Mouse (Mus musculus) kidney, embryonic 14.5 days (tissue): ENCODE measurements around the gene Dbndd2. TPM values are rescaled to one million over a fixed set of nuclear protein-coding genes. Genes with fewer than 3 reads are reported as not detected.

Experiments
- ATAC-seq: fragments of 200-750 bp; cut with Nextera tagmentation; 2 replicates; pipeline ENCODE4 v1.8.0; 2017; ENCODE audit warnings: moderate number of reproducible peaks, mild to moderate bottlenecking, moderate TSS enrichment, moderate library complexity; ENCODE audit not compliant: low FRiP score, low TSS enrichment
- H3K27ac ChIP-seq: fragments of 300-500 bp; sonication (generic); 2 replicates; pipeline ENCODE4 v1.5.1; 2014; ENCODE audit warnings: low read depth, mild to moderate bottlenecking, low read length, moderate library complexity, mixed read lengths
- H3K27me3 ChIP-seq: fragments of 300-500 bp; sonication (generic); 2 replicates; pipeline ENCODE4 v1.6.1; 2014; ENCODE audit warnings: mild to moderate bottlenecking, low read length; ENCODE audit not compliant: control insufficient read depth, insufficient read depth
- H3K36me3 ChIP-seq: fragments of 300-500 bp; sonication (generic); 2 replicates; pipeline ENCODE4 v1.6.1; 2014; ENCODE audit warnings: low read length, mixed read lengths; ENCODE audit not compliant: control insufficient read depth, insufficient read depth
- H3K4me1 ChIP-seq: fragments of 300-500 bp; sonication (generic); 2 replicates; pipeline ENCODE4 v1.6.1; 2014; ENCODE audit warnings: low read length, mixed read lengths; ENCODE audit not compliant: control insufficient read depth, insufficient read depth
- H3K4me2 ChIP-seq: fragments of 300-500 bp; sonication (generic); replicated peaks from 2 replicates; pipeline ENCODE4 v1.6.1; 2014; ENCODE audit warnings: low read depth, mild to moderate bottlenecking, low read length
- H3K4me3 ChIP-seq: fragments of 300-500 bp; sonication (generic); 2 replicates; pipeline ENCODE4 v1.5.1; 2014; ENCODE audit warnings: mild to moderate bottlenecking, low read length
- H3K9ac ChIP-seq: fragments of 300-500 bp; sonication (generic); 2 replicates; pipeline ENCODE4 v1.6.1; 2014; ENCODE audit warnings: low read depth, mild to moderate bottlenecking, low read length, moderate library complexity
- H3K9me3 ChIP-seq: fragments of 300-500 bp; sonication (generic); 2 replicates; pipeline ENCODE4 v1.6.1; 2016; ENCODE audit warnings: low read length; ENCODE audit not compliant: control insufficient read depth
- WGBS: fragments of 180-500 bp; shearing (Covaris S2); extraction: QIAGEN DNeasy Blood & Tissue Kit; methylation state at CpG from one replicate; pipeline ENCODE4 v1.1.7; 2014; 5-methylcytosine and 5-hydroxymethylcytosine counted together
- polyA plus RNA-seq: library from polyadenylated mRNA; unstranded; fragments of >200 nt; fragmentation: Nextera tagmentation; extraction: Ambion mirVana; gene quantifications from 2 replicates; pipeline ENCODE4 v1.2.1, GENCODE M21; 2014

The Dbndd2 gene
- polyA plus RNA-seq, 1 experiment from 2014 or later = 12.4 TPM

GRCm38 (mm10) chr2:164487115-164487527, 1.2 kb downstream of the Dbndd2 start:
- peak; percentile 11; the same call in 1 of the 2 replicates for ATAC-seq
- WGBS = 11% methylated on average over 11 of the region's 11 CpGs
- Histone ChIP-seq H3K27me3 (peaks cover 10% of the 10 kb centered on the region; the same call in 1 of the 2 replicates), H3K4me1 (peaks cover 10% of the 10 kb centered on the region; the same call in 1 of the 2 replicates), H3K4me2 (peak overlapping the region; percentile 100), H3K9ac (peak overlapping the region; percentile 77), H3K36me3 (no peaks in the 10 kb centered on the region; the same call in 1 of the 2 replicates), H3K9me3 (no peaks in the 10 kb centered on the region), H3K4me3 (peak overlapping the region; percentile 79), H3K27ac (no peak overlapping the region)

GRCm38 (mm10) chr2:164487812-164488211, 1.9 kb downstream of the Dbndd2 start:
- H3K9me3 ChIP-seq = no peaks in the 10 kb centered on the region
- no peak for ATAC-seq
- WGBS = 77% methylated on average over 9 of the region's 9 CpGs
- H3K27me3 ChIP-seq = peaks cover 10% of the 10 kb centered on the region; the same call in 1 of the 2 replicates
- no peaks in the 10 kb centered on the region; the same call in 1 of the 2 replicates for H3K36me3 ChIP-seq
- no peak overlapping the region for H3K4me3 ChIP-seq
- H3K4me1 ChIP-seq = peaks cover 10% of the 10 kb centered on the region; the same call in 1 of the 2 replicates
- H3K27ac ChIP-seq = no peak overlapping the region
- H3K9ac ChIP-seq = no peak overlapping the region
- no peak overlapping the region for H3K4me2 ChIP-seq

- H3K36me3 ChIP-seq = no peaks in the 10 kb centered on the region; the same call in 1 of the 2 replicates
- no peak for ATAC-seq
- no peak overlapping the region for H3K4me2 ChIP-seq
- 52% methylated on average over 2 of the region's 2 CpGs for WGBS
- peaks cover 7% of the 10 kb centered on the region for H3K4me1 ChIP-seq
- no peak overlapping the region for H3K9ac ChIP-seq
- no peak overlapping the region for H3K4me3 ChIP-seq
- no peaks in the 10 kb centered on the region for H3K27me3 ChIP-seq
- no peaks in the 10 kb centered on the region for H3K9me3 ChIP-seq
- H3K27ac ChIP-seq = no peak overlapping the region
Measured at GRCm38 (mm10) chr2:164494126-164494525, 8.2 kb downstream of the Dbndd2 start.

GRCm38 (mm10) chr2:164496331-164496730, 10.4 kb downstream of the Dbndd2 start:
- no peak overlapping the region for H3K27ac ChIP-seq
- H3K9ac ChIP-seq = no peak overlapping the region
- H3K4me3 ChIP-seq = no peak overlapping the region
- WGBS = 53% methylated on average over 1 of the region's 1 CpGs
- no peaks in the 10 kb centered on the region for H3K27me3 ChIP-seq
- H3K9me3 ChIP-seq = no peaks in the 10 kb centered on the region
- no peak for ATAC-seq
- H3K4me2 ChIP-seq = no peak overlapping the region; the same call in 1 of the 2 replicates
- H3K36me3 ChIP-seq = peaks cover 12% of the 10 kb centered on the region
- peaks cover 7% of the 10 kb centered on the region for H3K4me1 ChIP-seq

- no peak within 1 kb of the TSS for H3K27ac ChIP-seq
- WGBS = 4% methylated on average over 43 of the region's 43 CpGs
- peak; percentile 94 for ATAC-seq
Measured at GRCm38 (mm10) chr2:164496847-164497690, 11.2 kb downstream of the Dbndd2 start, which contains the start of gene Pigt. Gene Pigt, plus strand, starts transcription at chr2:164497520.

GRCm38 (mm10) chr2:164497691-164498268, 11.9 kb downstream of the Dbndd2 start:
- Histone ChIP-seq H3K27me3 (no peaks in the 10 kb centered on the region), H3K27ac (no peak overlapping the region), H3K9ac (peak overlapping the region; percentile 67), H3K4me2 (peak overlapping the region; percentile 84), H3K4me3 (peak overlapping the region; percentile 74), H3K36me3 (peaks cover 25% of the 10 kb centered on the region), H3K9me3 (no peaks in the 10 kb centered on the region), H3K4me1 (peaks cover 7% of the 10 kb centered on the region)
- ATAC-seq = peak; percentile 61
- 5% methylated on average over 21 of the region's 21 CpGs for whole genome bisulfite sequencing

More at GRCm38 (mm10) chr2:164496847-164497690, 11.2 kb downstream of the Dbndd2 start, which contains the start of gene Pigt:
- H3K9ac ChIP-seq = peak within 1 kb of the TSS; percentile 67
- H3K4me1 ChIP-seq = peaks cover 7% of the 10 kb centered on the region
- peak within 1 kb of the TSS; percentile 84 for H3K4me2 ChIP-seq
- peaks cover 19% of the 10 kb centered on the region for H3K36me3 ChIP-seq
- H3K9me3 ChIP-seq = no peaks in the 10 kb centered on the region
- H3K4me3 ChIP-seq = peak within 1 kb of the TSS; percentile 74
- no peaks in the 10 kb centered on the region for H3K27me3 ChIP-seq

GRCm38 (mm10) chr2:164499317-164499716, 13.4 kb downstream of the Dbndd2 start:
- Histone ChIP-seq H3K27me3 (no peaks in the 10 kb centered on the region), H3K36me3 (peaks cover 39% of the 10 kb centered on the region), H3K9ac (no peak overlapping the region), H3K4me1 (peaks cover 7% of the 10 kb centered on the region), H3K27ac (no peak overlapping the region), H3K9me3 (peaks cover 2% of the 10 kb centered on the region; the same call in 1 of the 2 replicates), H3K4me2 (no peak overlapping the region), H3K4me3 (no peak overlapping the region)
- no peak for ATAC-seq
- 79% methylated on average over 5 of the region's 5 CpGs for WGBS

GRCm38 (mm10) chr2:164500511-164500910, 14.6 kb downstream of the Dbndd2 start:
- Histone ChIP-seq H3K9ac (no peak overlapping the region), H3K27me3 (no peaks in the 10 kb centered on the region), H3K9me3 (peaks cover 7% of the 10 kb centered on the region; the same call in 1 of the 2 replicates), H3K36me3 (peaks cover 50% of the 10 kb centered on the region), H3K27ac (no peak overlapping the region), H3K4me3 (no peak overlapping the region), H3K4me1 (peaks cover 7% of the 10 kb centered on the region), H3K4me2 (no peak overlapping the region)
- 72% methylated on average over 7 of the region's 7 CpGs for WGBS
- no peak for ATAC-seq
